In the genomic region with DNA sequence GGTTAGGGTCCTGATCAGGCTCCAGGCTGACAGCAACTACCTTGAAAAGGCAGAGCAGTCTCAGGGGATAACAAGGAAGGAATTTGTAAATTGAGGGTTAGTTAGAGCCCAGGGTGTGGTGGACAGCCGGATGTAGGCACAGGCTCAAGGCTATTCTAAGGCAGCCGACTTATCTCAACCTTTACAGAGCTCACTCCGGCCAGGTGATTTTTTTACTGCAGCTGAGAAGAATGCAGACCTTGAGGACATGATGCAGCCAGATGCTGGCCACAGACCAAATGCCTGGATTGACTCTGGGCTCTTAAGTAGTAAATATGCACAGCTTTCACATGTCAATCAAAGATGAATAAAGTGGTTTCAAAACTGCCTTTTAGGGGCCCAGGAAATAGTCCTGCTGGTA, we compare ENCODE assay signal across 23 mouse cellular contexts. TPM values are rescaled to one million over a fixed set of nuclear protein-coding genes. Genes with fewer than 3 reads are reported as not detected.
DNase-seq lines count a peak whose midpoint lies in the region; ATAC-seq and TF ChIP-seq lines count a peak whose summit lies in the region.
"Had no signal": no experiment of that assay in that cellular context is flagged by ENCODE, and none has a peak within 500 bp of the region (broad histone marks: within the 10 kb centered on the region; RNA-seq: fewer than 3 reads in every experiment).

No protein-coding gene starts in this region.

- peak; percentile 79 for DNase-seq in 3T3-L1 (ENCODE audit: low read depth, low spot score)
- peak; percentile 65 for DNase-seq in ES-CJ7 (ENCODE audit: low read depth, low spot score)
- DNase-seq in forelimb bud, embryonic 11.5 days (ENCODE audit: low read depth, low spot score), result peak; percentile 26
- DNase-seq in left cerebral cortex, adult 18-20 months (ENCODE audit: low spot score in 2 of 2), result no peak
- DNase-seq in midbrain, postnatal 0 days (ENCODE audit: low spot score), result no peak
- DNase-seq: adrenal gland, postnatal 25 days; cerebellum, adult 11 months; cerebellum, adult 9-11 months; gastrocnemius, postnatal 10 days; heart, adult 18-20 months; heart, postnatal 10 days; kidney, adult 11 months; midbrain, embryonic 14.5 days had no signal

- 19% methylated on average over 3 of the region's 3 CpGs for WGBS in intestine, embryonic 15.5 days
- WGBS in intestine, postnatal 0 days, result 15% methylated on average over 3 of the region's 3 CpGs
- 82% methylated on average over 3 of the region's 3 CpGs for WGBS in midbrain, postnatal 0 days

- H3K36me3 ChIP-seq in intestine, embryonic 15.5 days, result no peaks in the 10 kb centered on the region
- H3K36me3 ChIP-seq in intestine, postnatal 0 days (ENCODE audit: control insufficient read depth, insufficient read depth), result no peaks in the 10 kb centered on the region
- no peaks in the 10 kb centered on the region for H3K36me3 ChIP-seq in midbrain, postnatal 0 days (ENCODE audit: insufficient read depth, low read length)
- H3K36me3 ChIP-seq: embryonic facial prominence, embryonic 15.5 days; forebrain, embryonic 15.5 days; G1E; limb, embryonic 12.5 days; lung, embryonic 15.5 days had no signal

- H3K9ac ChIP-seq in intestine, embryonic 15.5 days, result no peak overlapping the region
- H3K9ac ChIP-seq in intestine, postnatal 0 days (ENCODE audit: low read depth, low read length), result no peak overlapping the region
- no peak overlapping the region for H3K9ac ChIP-seq in midbrain, postnatal 0 days (replicated peaks; ENCODE audit: low read length, poor library complexity, severe bottlenecking)
- H3K9ac ChIP-seq: embryonic facial prominence, embryonic 15.5 days; forebrain, embryonic 15.5 days; limb, embryonic 12.5 days; liver, embryonic 14.5 days; lung, embryonic 15.5 days had no signal

- no peaks in the 10 kb centered on the region for H3K27me3 ChIP-seq in intestine, embryonic 15.5 days (replicated peaks)
- no peaks in the 10 kb centered on the region for H3K27me3 ChIP-seq in intestine, postnatal 0 days (replicated peaks; ENCODE audit: control insufficient read depth, insufficient read depth, low read length)
- H3K27me3 ChIP-seq in midbrain, postnatal 0 days (ENCODE audit: insufficient read depth, low read length), result no peaks in the 10 kb centered on the region
- H3K27me3 ChIP-seq: embryonic facial prominence, embryonic 15.5 days; forebrain, embryonic 15.5 days; limb, embryonic 12.5 days; lung, embryonic 15.5 days had no signal

- H3K4me2 ChIP-seq in intestine, embryonic 15.5 days (replicated peaks), result no peak overlapping the region
- H3K4me2 ChIP-seq in intestine, postnatal 0 days (replicated peaks; ENCODE audit: low read depth), result no peak overlapping the region
- H3K4me2 ChIP-seq in midbrain, postnatal 0 days (ENCODE audit: low read depth, low read length, poor library complexity, severe bottlenecking), result no peak overlapping the region
- H3K4me2 ChIP-seq: embryonic facial prominence, embryonic 15.5 days; forebrain, embryonic 15.5 days; limb, embryonic 12.5 days; lung, embryonic 15.5 days had no signal

- H3K4me3 ChIP-seq in intestine, embryonic 15.5 days (replicated peaks), result no peak overlapping the region
- H3K4me3 ChIP-seq in intestine, postnatal 0 days (ENCODE audit: low read depth, low read length), result no peak overlapping the region
- no peak overlapping the region for H3K4me3 ChIP-seq in midbrain, postnatal 0 days (ENCODE audit: low read depth, low read length)
- H3K4me3 ChIP-seq: embryonic facial prominence, embryonic 15.5 days; forebrain, embryonic 15.5 days; limb, embryonic 12.5 days; lung, embryonic 15.5 days had no signal

- ATAC-seq in intestine, embryonic 15.5 days, result peak; percentile 37; the same call in 1 of the 2 replicates
- no peak for ATAC-seq in intestine, postnatal 0 days
- ATAC-seq in midbrain, postnatal 0 days (ENCODE audit: low FRiP score), result no peak
- no peak for ATAC-seq in monocyte, adult 5-6 weeks (replicated peaks; ENCODE audit: insufficient number of reproducible peaks, low FRiP score, low TSS enrichment, poor library complexity, severe bottlenecking)
- ATAC-seq: forebrain, embryonic 15.5 days; hindbrain, postnatal 0 days had no signal

- no peak overlapping the region for H3K27ac ChIP-seq in intestine, embryonic 15.5 days
- no peak overlapping the region for H3K27ac ChIP-seq in intestine, postnatal 0 days (ENCODE audit: low read depth, low read length)
- H3K27ac ChIP-seq in midbrain, postnatal 0 days (ENCODE audit: low read depth, low read length), result no peak overlapping the region
- H3K27ac ChIP-seq: embryonic facial prominence, embryonic 15.5 days; forebrain, embryonic 15.5 days; hindbrain, postnatal 0 days; limb, embryonic 12.5 days; liver, embryonic 14.5 days; lung, embryonic 15.5 days had no signal

- H3K9me3 ChIP-seq in intestine, embryonic 15.5 days, result no peaks in the 10 kb centered on the region
- H3K9me3 ChIP-seq in intestine, postnatal 0 days (ENCODE audit: control insufficient read depth), result no peaks in the 10 kb centered on the region
- no peaks in the 10 kb centered on the region for H3K9me3 ChIP-seq in midbrain, postnatal 0 days (ENCODE audit: low read length)
- H3K9me3 ChIP-seq: embryonic facial prominence, embryonic 15.5 days; forebrain, embryonic 15.5 days; G1E; limb, embryonic 12.5 days; lung, embryonic 15.5 days had no signal

- H3K4me1 ChIP-seq in intestine, embryonic 15.5 days (replicated peaks), result peaks cover 4% of the 10 kb centered on the region; the same call in 1 of the 2 replicates
- H3K4me1 ChIP-seq in intestine, postnatal 0 days (replicated peaks; ENCODE audit: control insufficient read depth, insufficient read depth, low read length), result no peaks in the 10 kb centered on the region
- H3K4me1 ChIP-seq in midbrain, postnatal 0 days (ENCODE audit: insufficient read depth, low read length), result no peaks in the 10 kb centered on the region
- H3K4me1 ChIP-seq: embryonic facial prominence, embryonic 15.5 days; forebrain, embryonic 15.5 days; lung, embryonic 15.5 days had no signal

- TF ChIP-seq CTCF in intestine, postnatal 0 days (IDR thresholded peaks at IDR 0.05; ENCODE audit: low read depth), result no peak
- no peak for TF ChIP-seq CTCF in midbrain, postnatal 0 days (IDR thresholded peaks at IDR 0.05)

RNA-seq across cellular contexts. Expression of gene Cdk20, which starts 10.7 kb away (rescaled TPM):
- polyA plus RNA-seq in intestine, embryonic 15.5 days (2015; fragmentation: Nextera tagmentation; extraction: Ambion mirVana), result 7.9 and 8.6 TPM in 2 replicates
- polyA plus RNA-seq in intestine, postnatal 0 days (2015; fragmentation: Nextera tagmentation; extraction: Ambion mirVana), result 4.1 and 4.3 TPM in 2 replicates
- 10 to 100 TPM in 1 of 2 experiments, 1 to 10 TPM in 1; 9.9 to 11.9 TPM for total RNA-seq in left cerebral cortex, adult 18-20 months (2021)
- 30.0 and 34.2 TPM in 2 replicates for total RNA-seq in midbrain, postnatal 0 days (2014; rRNA removed)
- polyA plus RNA-seq in midbrain, postnatal 0 days (2015; fragmentation: Nextera tagmentation; extraction: Ambion mirVana), result 25.5 and 26.6 TPM in 2 replicates
- 0.43 to 2.3 TPM (median 2.0 TPM) in 3 replicates for total RNA-seq in monocyte, adult 5-6 weeks (2017)

RNA-seq across cellular contexts. Expression of gene Ctsl, which starts 50.7 kb away (rescaled TPM):
- polyA plus RNA-seq in intestine, embryonic 15.5 days (2015; fragmentation: Nextera tagmentation; extraction: Ambion mirVana), result 195 and 213 TPM in 2 replicates
- polyA plus RNA-seq in intestine, postnatal 0 days (2015; fragmentation: Nextera tagmentation; extraction: Ambion mirVana), result 1,058 and 1,193 TPM in 2 replicates
- total RNA-seq in left cerebral cortex, adult 18-20 months (2021), result 100 to 1,000 TPM; 117 to 124 TPM
- 185 and 214 TPM in 2 replicates for total RNA-seq in midbrain, postnatal 0 days (2014; rRNA removed)
- 174 and 196 TPM in 2 replicates for polyA plus RNA-seq in midbrain, postnatal 0 days (2015; fragmentation: Nextera tagmentation; extraction: Ambion mirVana)
- total RNA-seq in monocyte, adult 5-6 weeks (2017), result 28.5 to 79.3 TPM (median 45.6 TPM) in 3 replicates

Comparison
In these comparisons a context has a peak if more than half of its experiments do, and no peak if none do; other contexts are left out.
1. DNase-seq: peak in 3T3-L1 (single experiment), ES-CJ7 (single experiment) and forelimb bud, embryonic 11.5 days (single experiment); none in left cerebral cortex, adult 18-20 months (0 of 2) and midbrain, postnatal 0 days (single experiment).